Mouse (Mus musculus): ENCODE data around the gene Atp6v0b. TPM values are rescaled to one million over a fixed set of nuclear protein-coding genes. Genes with fewer than 3 reads are reported as not detected.

Gene Atp6v0b
- polyA plus RNA-seq (2012; rRNA removed): 105 and 123 TPM in 2 replicates

GRCm38 (mm10) chr4:117887133-117887532, at the start of gene Atp6v0b:
Gene Atp6v0b, minus strand, starts transcription at chr4:117887333.

GRCm38 (mm10) chr4:117929391-117929881, 42.3 kb upstream of the Atp6v0b start, which contains the start of gene Artn:
Gene Artn, minus strand, starts transcription at chr4:117929763.

GRCm38 (mm10) chr4:117914591-117915442, 27.7 kb upstream of the Atp6v0b start, which contains the start of gene Ipo13:
Gene Ipo13, minus strand, starts transcription at chr4:117914999.

DNA sequence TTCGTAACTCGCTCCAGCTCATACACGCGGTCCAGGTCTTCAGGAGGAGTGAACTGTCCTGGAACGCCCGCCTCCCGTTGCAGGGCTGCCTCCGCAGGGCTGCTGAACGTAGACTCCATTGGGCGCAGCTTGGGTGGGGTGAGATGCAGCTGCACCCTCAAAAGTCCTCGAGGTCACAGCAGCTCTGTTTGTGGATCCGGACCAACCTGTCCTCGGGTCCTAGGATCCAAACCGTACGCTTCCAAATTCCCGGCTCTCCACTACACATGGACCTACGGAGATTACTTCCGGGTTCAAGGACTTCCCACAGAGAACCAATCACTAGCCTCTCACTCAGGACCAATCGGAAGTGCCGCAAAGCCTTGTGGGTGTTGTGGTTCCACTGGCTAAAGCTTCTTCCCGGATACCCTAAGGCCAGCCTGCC, 4.6 kb upstream of the Atp6v0b start, which contains the start of gene Dph2:
TSS of gene Dph2 (minus strand) at position 295 of the 424 bp plus-strand sequence.

DNA sequence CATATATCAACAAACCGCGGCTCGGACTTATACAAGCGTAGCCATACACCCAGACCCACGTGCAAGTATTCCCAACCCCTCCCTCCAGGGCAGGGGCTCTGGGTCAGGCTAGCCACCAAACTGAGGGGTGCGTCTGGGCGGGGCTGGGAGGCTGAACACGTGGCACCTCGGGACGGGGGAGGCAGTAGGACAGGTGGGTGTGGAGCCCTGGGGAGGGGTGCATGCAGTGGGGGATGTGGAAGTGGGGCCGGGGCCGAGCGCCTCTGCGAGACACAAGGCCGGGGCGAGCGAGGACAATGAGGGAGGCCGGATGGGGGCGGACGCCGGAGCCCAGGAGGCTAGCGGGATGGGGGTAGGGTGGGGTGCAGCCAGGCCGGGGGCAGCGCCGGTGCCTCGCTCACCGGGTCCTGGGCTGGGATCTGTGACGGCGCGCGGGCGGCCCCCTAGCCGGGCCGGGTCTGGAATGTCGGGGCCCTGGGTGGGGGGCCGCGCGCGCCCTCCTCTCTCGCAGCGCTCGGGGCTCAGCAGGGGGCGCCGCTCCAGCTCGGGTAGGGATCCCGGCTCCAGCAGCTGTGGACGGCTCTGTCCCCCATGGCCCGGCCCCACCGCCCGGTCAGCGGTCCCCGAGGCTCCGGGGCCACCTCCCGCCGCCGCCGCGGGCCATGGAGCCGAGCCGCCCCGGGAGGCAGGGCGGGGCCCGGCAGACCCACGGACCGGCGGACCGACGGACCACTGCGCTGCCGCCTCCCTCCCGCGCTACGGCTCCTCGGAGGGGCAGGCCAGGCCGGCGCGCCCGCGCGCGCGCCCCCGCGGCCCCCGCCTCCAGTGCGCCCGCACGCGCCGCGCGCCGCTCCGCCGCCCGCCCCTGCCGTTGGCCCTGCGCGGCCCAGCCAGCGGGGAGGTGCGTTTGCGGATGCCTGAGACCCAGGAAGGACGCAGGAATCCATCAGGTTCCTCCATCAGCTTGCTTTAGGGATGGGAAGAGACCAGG, 4.1 kb downstream of the Atp6v0b start, which contains the start of gene B4galt2:
TSS of gene B4galt2 (minus strand) at position 787 of the 991 bp plus-strand sequence.

GRCm38 (mm10) chr4:117872471-117872886, 14.7 kb downstream of the Atp6v0b start, which contains the start of gene Ccdc24:
Gene Ccdc24, minus strand, starts transcription at chr4:117872557.

GRCm38 (mm10) chr4:117834457-117834844, 52.7 kb downstream of the Atp6v0b start, which contains the start of gene Slc6a9:
Gene Slc6a9, plus strand, starts transcription at chr4:117834506.

Other genes starting within 250 kb of the Atp6v0b start
- gene Dmap1, start 205.1 kb downstream of the Atp6v0b start, polyA plus RNA-seq (2012; rRNA removed): 14.8 and 15.2 TPM in 2 replicates
- gene Gm12845, start 162.9 kb downstream of the Atp6v0b start, polyA plus RNA-seq (2012; rRNA removed): not detected in 2 replicates
- gene Klf17, start 121.7 kb downstream of the Atp6v0b start, polyA plus RNA-seq (2012; rRNA removed): not detected in 2 replicates
- 43.8 and 57.7 TPM in 2 replicates for gene Slc6a9, start 52.8 kb downstream of the Atp6v0b start, polyA plus RNA-seq (2012; rRNA removed)
- 0.68 and 0.81 TPM in 2 replicates for gene Ccdc24, start 14.8 kb downstream of the Atp6v0b start, polyA plus RNA-seq (2012; rRNA removed)
- 1.6 and 1.9 TPM in 2 replicates for gene B4galt2, start 3.8 kb downstream of the Atp6v0b start, polyA plus RNA-seq (2012; rRNA removed)
- 5.9 and 7.1 TPM in 2 replicates for gene Dph2, start 4.7 kb upstream of the Atp6v0b start, polyA plus RNA-seq (2012; rRNA removed)
- 13.5 and 15.9 TPM in 2 replicates for gene Ipo13, start 27.7 kb upstream of the Atp6v0b start, polyA plus RNA-seq (2012; rRNA removed)
- gene Artn, start 42.4 kb upstream of the Atp6v0b start, polyA plus RNA-seq (2012; rRNA removed): 1.1 and 1.2 TPM in 2 replicates
- 2.9 TPM in 2 replicates for gene St3gal3, start 247.6 kb upstream of the Atp6v0b start, polyA plus RNA-seq (2012; rRNA removed)

Data from liver, embryonic 14 days (tissue).